Mouse (Mus musculus) C3H10T1/2 (cell line): Measurements from ENCODE around the gene Zmynd15. TPM values are rescaled to one million over a fixed set of nuclear protein-coding genes. Genes with fewer than 3 reads are reported as not detected.

Experiments used
- polyA plus RNA-seq, 2 experiments: library from polyadenylated mRNA; unstranded; fragments of >200 nt; fragmentation: generic; extraction: Trizol; gene quantifications; one replicate each; pipeline ENCODE4 v1.2.1; 2012; ENCODE audit warnings: missing spikeins in 2 of 2

Gene Zmynd15
- under 1 TPM; 0.05 to 0.08 TPM for polyA plus RNA-seq

GRCm38 (mm10) chr11:70458688-70459600 lies at the start of gene Zmynd15:
Gene Zmynd15, plus strand, starts transcription at chr11:70459433.

GRCm38 (mm10) chr11:70409594-70410296 lies 49.5 kb upstream of the Zmynd15 start, which contains the start of gene Pelp1:
Gene Pelp1, minus strand, starts transcription at chr11:70410031.

GRCm38 (mm10) chr11:70432048-70432894 lies 27.0 kb upstream of the Zmynd15 start, which contains the start of gene Arrb2:
Gene Arrb2, plus strand, starts transcription at chr11:70432635.

GRCm38 (mm10) chr11:70451797-70452498 lies 7.3 kb upstream of the Zmynd15 start, which contains the start of gene Med11:
Gene Med11, plus strand, starts transcription at chr11:70451919.

GRCm38 (mm10) chr11:70459601-70460101 lies 418 bp downstream of the Zmynd15 start, which contains the start of gene Cxcl16:
Gene Cxcl16, minus strand, starts transcription at chr11:70459984.

GRCm38 (mm10) chr11:70504970-70505369 lies 45.7 kb downstream of the Zmynd15 start, which contains the start of gene Tm4sf5:
Gene Tm4sf5, plus strand, starts transcription at chr11:70505244.

GRCm38 (mm10) chr11:70514288-70514687 lies 55.1 kb downstream of the Zmynd15 start, which contains the start of gene Vmo1:
Gene Vmo1, minus strand, starts transcription at chr11:70514616.

Other genes with a start within 250 kb of the Zmynd15 start
- gene Slc16a11, start 246.7 kb upstream of the Zmynd15 start, polyA plus RNA-seq: under 1 TPM; 0.05 to 0.54 TPM
- gene Slc16a13, start 238.4 kb upstream of the Zmynd15 start, polyA plus RNA-seq: 1 to 10 TPM in 1 of 2 experiments, under 1 TPM in 1; 0.08 to 2.6 TPM
- under 1 TPM; 0.01 to 0.08 TPM for gene Bcl6b, start 229.6 kb upstream of the Zmynd15 start, polyA plus RNA-seq
- gene 0610010K14Rik, start 221.5 kb upstream of the Zmynd15 start, polyA plus RNA-seq: 100 to 1,000 TPM; 168 to 216 TPM
- 10 to 100 TPM; 16.5 to 24.7 TPM for gene Gm21988, start 219.6 kb upstream of the Zmynd15 start, polyA plus RNA-seq
- gene Rnasek, start 219.6 kb upstream of the Zmynd15 start, polyA plus RNA-seq: 100 to 1,000 TPM; 342 to 713 TPM
- under 1 TPM; 0.04 to 0.07 TPM for gene Alox12, start 204.1 kb upstream of the Zmynd15 start, polyA plus RNA-seq
- under 1 TPM; 0.07 to 0.08 TPM for gene Alox12e, start 136.8 kb upstream of the Zmynd15 start, polyA plus RNA-seq
- gene Alox15, start 107.4 kb upstream of the Zmynd15 start, polyA plus RNA-seq: not detected
- 10 to 100 TPM; 31.0 to 47.5 TPM for gene Pelp1, start 49.4 kb upstream of the Zmynd15 start, polyA plus RNA-seq
- 10 to 100 TPM; 24.4 to 35.9 TPM for gene Arrb2, start 26.8 kb upstream of the Zmynd15 start, polyA plus RNA-seq
- 10 to 100 TPM; 60.7 to 61.7 TPM for gene Med11, start 7.5 kb upstream of the Zmynd15 start, polyA plus RNA-seq
- gene Cxcl16, start 551 bp downstream of the Zmynd15 start, polyA plus RNA-seq: under 1 TPM; 0.04 to 0.19 TPM
- not detected for gene Tm4sf5, start 45.8 kb downstream of the Zmynd15 start, polyA plus RNA-seq
- not detected for gene Vmo1, start 55.2 kb downstream of the Zmynd15 start, polyA plus RNA-seq
- not detected for gene Gltpd2, start 59.8 kb downstream of the Zmynd15 start, polyA plus RNA-seq
- gene Psmb6, start 65.9 kb downstream of the Zmynd15 start, polyA plus RNA-seq: 1,000 to 10,000 TPM in 1 of 2 experiments, 100 to 1,000 TPM in 1; 562 to 1,060 TPM
- not detected for gene Gm40193, start 73.5 kb downstream of the Zmynd15 start, polyA plus RNA-seq
- gene Pld2, start 80.6 kb downstream of the Zmynd15 start, polyA plus RNA-seq: 10 to 100 TPM in 1 of 2 experiments, 1 to 10 TPM in 1; 7.9 to 23.3 TPM
- 10 to 100 TPM; 12.7 to 36.0 TPM for gene Mink1, start 103.4 kb downstream of the Zmynd15 start, polyA plus RNA-seq
- not detected for gene 4930544D05Rik, start 156.4 kb downstream of the Zmynd15 start, polyA plus RNA-seq
- not detected for gene Chrne, start 159.8 kb downstream of the Zmynd15 start, polyA plus RNA-seq
- gene Gp1ba, start 179.7 kb downstream of the Zmynd15 start, polyA plus RNA-seq: under 1 TPM; 0.05 to 0.72 TPM
- gene Rnf167, start 187.8 kb downstream of the Zmynd15 start, polyA plus RNA-seq: 10 to 100 TPM; 10.2 to 50.0 TPM
- gene Slc25a11, start 188.0 kb downstream of the Zmynd15 start, polyA plus RNA-seq: 100 to 1,000 TPM; 104 to 176 TPM
- gene Pfn1, start 195.2 kb downstream of the Zmynd15 start, polyA plus RNA-seq: 1,000 to 10,000 TPM; 2,430 to 5,299 TPM
- 100 to 1,000 TPM in 1 of 2 experiments, 10 to 100 TPM in 1; 53.8 to 231 TPM for gene Eno3, start 197.8 kb downstream of the Zmynd15 start, polyA plus RNA-seq
- 10 to 100 TPM; 22.6 to 90.3 TPM for gene Spag7, start 210.0 kb downstream of the Zmynd15 start, polyA plus RNA-seq
- gene Camta2, start 228.7 kb downstream of the Zmynd15 start, polyA plus RNA-seq: 10 to 100 TPM in 1 of 2 experiments, 1 to 10 TPM in 1; 5.0 to 21.0 TPM
- gene Inca1, start 240.7 kb downstream of the Zmynd15 start, polyA plus RNA-seq: 1 to 10 TPM; 1.7 to 8.8 TPM
- gene Kif1c, start 241.1 kb downstream of the Zmynd15 start, polyA plus RNA-seq: 10 to 100 TPM; 64.8 to 73.5 TPM